Mouse (Mus musculus) erythroblast, embryonic 14.5 days (primary cell): ENCODE measurements around the gene Creb3l4.

Experiments used
- GATA1 ChIP-seq: IDR thresholded peaks from 2 replicates; pipeline ENCODE4 v1.6.1; 2012; ENCODE audit warnings: low read length, inconsistent platforms, mixed read lengths
- TAL1 ChIP-seq: IDR thresholded peaks from 3 replicates; pipeline ENCODE4 v1.6.1; 2012; ENCODE audit warnings: low read length, inconsistent platforms, mixed read lengths

DNA sequence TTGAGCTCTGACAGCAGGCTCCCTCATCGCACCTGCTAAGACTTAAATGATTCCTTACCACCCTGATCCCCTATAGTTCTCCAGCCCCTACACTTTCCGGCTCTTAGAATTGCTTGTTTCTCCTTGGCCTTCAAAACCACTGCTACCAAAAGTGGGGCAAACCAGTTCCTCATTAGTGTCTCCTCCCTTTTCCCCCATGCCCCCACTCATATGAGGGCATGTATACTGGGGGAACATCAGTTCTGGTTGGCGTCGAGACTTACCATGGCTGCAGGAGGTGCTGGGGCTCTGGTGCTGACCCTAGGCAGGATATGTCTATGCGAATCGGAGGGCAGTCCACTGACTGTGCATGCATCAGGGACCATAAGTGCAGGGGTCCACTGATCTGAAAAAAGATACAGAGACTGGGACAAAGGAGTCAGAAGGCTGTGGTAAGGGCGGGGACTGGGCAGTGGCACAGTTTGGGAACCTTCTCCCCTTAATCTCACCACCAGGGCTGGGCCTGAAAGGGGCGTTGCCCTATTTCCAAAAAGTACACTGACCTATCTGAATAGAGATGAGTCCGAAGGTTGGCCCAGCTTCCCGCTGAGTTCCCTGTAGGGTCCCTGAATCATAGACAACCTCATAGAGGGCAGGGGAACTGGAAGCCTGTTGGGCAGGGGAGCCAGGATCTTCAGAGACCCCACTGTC, 1.5 kb downstream of the Creb3l4 start:
- TF ChIP-seq TAL1 (no peak), GATA1 (no peak)
